Comparison of ENCODE assay signal across 8 mouse cellular contexts in the genomic region with DNA sequence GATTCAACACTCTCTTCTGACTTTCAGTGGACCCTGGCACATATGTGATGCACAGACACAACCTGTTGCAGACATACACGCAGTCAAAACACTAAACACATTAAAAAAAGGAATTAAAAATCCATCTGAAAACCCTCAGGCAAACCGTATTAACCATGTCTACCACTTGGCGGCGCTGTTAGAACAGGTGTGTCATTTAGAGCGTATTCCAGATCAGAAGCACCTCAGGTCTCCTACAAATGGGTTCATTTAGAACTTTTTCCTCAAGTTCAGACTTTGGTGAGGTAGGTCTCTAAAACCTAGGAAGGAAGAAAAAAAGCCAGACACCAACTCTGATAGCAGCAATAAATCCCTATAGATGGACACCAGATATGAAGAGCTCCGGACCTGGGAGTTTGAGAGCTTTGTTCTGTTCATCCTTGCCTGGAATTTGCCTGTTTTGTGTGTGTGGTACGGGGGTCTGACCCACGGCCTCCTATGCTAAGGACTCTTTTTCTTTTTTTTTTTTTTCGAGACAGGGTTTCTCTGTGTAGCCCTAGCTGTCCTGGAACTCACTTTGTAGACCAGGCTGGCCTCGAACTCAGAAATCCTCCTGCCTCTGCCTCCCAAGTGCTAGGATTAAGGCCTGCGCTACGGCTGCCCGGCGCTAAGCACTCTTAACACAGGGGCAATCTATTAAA. TPM values are rescaled to one million over a fixed set of nuclear protein-coding genes. Genes with fewer than 3 reads are reported as not detected.
DNase-seq lines count a peak whose midpoint lies in the region; ATAC-seq lines count a peak whose summit lies in the region.

No protein-coding gene starts in this region.

- peak; percentile 23 for ATAC-seq in forebrain, embryonic 16.5 days
- peak; percentile 21 for ATAC-seq in hindbrain, embryonic 15.5 days (ENCODE audit: low FRiP score, low read depth)
- ATAC-seq in inflammation-experienced regulatory T-cells, adult 6 months: no peak

- peak overlapping the region; percentile 40 for H3K4me3 ChIP-seq in forebrain, embryonic 16.5 days (replicated peaks; ENCODE audit: low read length)
- peak overlapping the region; percentile 55 for H3K4me3 ChIP-seq in hindbrain, embryonic 15.5 days

- WGBS in forebrain, embryonic 16.5 days: 40% methylated on average over 14 of the region's 14 CpGs
- 35% methylated on average over 14 of the region's 14 CpGs for WGBS in hindbrain, embryonic 15.5 days

- peak overlapping the region; percentile 35 for H3K9ac ChIP-seq in forebrain, embryonic 16.5 days (replicated peaks; ENCODE audit: low read depth, low read length)
- H3K9ac ChIP-seq in hindbrain, embryonic 15.5 days: peak overlapping the region; percentile 50

- peak overlapping the region; percentile 84 for H3K27ac ChIP-seq in forebrain, embryonic 16.5 days (ENCODE audit: low read length)
- H3K27ac ChIP-seq in hindbrain, embryonic 15.5 days (replicated peaks): peak overlapping the region; percentile 91

- DNase-seq in NIH3T3 (ENCODE audit: low read depth): peak; percentile 78
- DNase-seq in cerebellum, adult 11-12 months: peak; percentile 75
- peak; percentile 66 for DNase-seq in left cerebral cortex, adult 11 months (ENCODE audit: low spot score)
- DNase-seq in lung, postnatal 25 days (ENCODE audit: low spot score): peak; percentile 74
- DNase-seq in right cerebral cortex, postnatal 10 days (ENCODE audit: low spot score in 2 of 2): peak; percentile 75 to 80

- no peaks in the 10 kb centered on the region for H3K27me3 ChIP-seq in forebrain, embryonic 16.5 days (replicated peaks; ENCODE audit: control insufficient read depth, insufficient read depth, low read length)
- H3K27me3 ChIP-seq in hindbrain, embryonic 15.5 days: peaks cover 4% of the 10 kb centered on the region; the same call in 1 of the 2 replicates

- peaks cover 19% of the 10 kb centered on the region for H3K4me1 ChIP-seq in forebrain, embryonic 16.5 days (replicated peaks; ENCODE audit: control insufficient read depth, insufficient read depth, low read length)
- H3K4me1 ChIP-seq in hindbrain, embryonic 15.5 days (replicated peaks): peaks cover 35% of the 10 kb centered on the region

- no peaks in the 10 kb centered on the region for H3K36me3 ChIP-seq in forebrain, embryonic 16.5 days (ENCODE audit: control insufficient read depth, insufficient read depth)
- no peaks in the 10 kb centered on the region for H3K36me3 ChIP-seq in hindbrain, embryonic 15.5 days

- peak overlapping the region; percentile 63 for H3K4me2 ChIP-seq in forebrain, embryonic 16.5 days (ENCODE audit: low read length)
- H3K4me2 ChIP-seq in hindbrain, embryonic 15.5 days: peak overlapping the region; percentile 78

- H3K9me3 ChIP-seq in forebrain, embryonic 16.5 days (ENCODE audit: control insufficient read depth, low read length): no peaks in the 10 kb centered on the region
- H3K9me3 ChIP-seq in hindbrain, embryonic 15.5 days: no peaks in the 10 kb centered on the region

RNA-seq across cellular contexts. Expression of gene Ilf3, which starts 1.0 kb away (rescaled TPM):
- polyA plus RNA-seq in forebrain, embryonic 16.5 days (2015; fragmentation: Nextera tagmentation; extraction: Ambion mirVana): 309 and 325 TPM in 2 replicates
- polyA plus RNA-seq in hindbrain, embryonic 15.5 days (2015; fragmentation: Nextera tagmentation; extraction: Ambion mirVana): 209 and 215 TPM in 2 replicates
- 100 to 1,000 TPM in 2 of 3 experiments, 10 to 100 TPM in 1; 92.5 to 122 (median 122) TPM for polyA plus RNA-seq in inflammation-experienced regulatory T-cells, adult 6 months (2017; shearing (Covaris generic))

RNA-seq across cellular contexts. Expression of gene Qtrt1, which starts 45.0 kb away (rescaled TPM):
- 48.4 and 53.8 TPM in 2 replicates for polyA plus RNA-seq in forebrain, embryonic 16.5 days (2015; fragmentation: Nextera tagmentation; extraction: Ambion mirVana)
- 53.2 and 55.8 TPM in 2 replicates for polyA plus RNA-seq in hindbrain, embryonic 15.5 days (2015; fragmentation: Nextera tagmentation; extraction: Ambion mirVana)
- 10 to 100 TPM; 26.2 to 49.8 (median 39.8) TPM for polyA plus RNA-seq in inflammation-experienced regulatory T-cells, adult 6 months (2017; shearing (Covaris generic))

RNA-seq across cellular contexts. Expression of gene Slc44a2, which starts 46.2 kb away (rescaled TPM):
- polyA plus RNA-seq in forebrain, embryonic 16.5 days (2015; fragmentation: Nextera tagmentation; extraction: Ambion mirVana): 86.2 and 88.7 TPM in 2 replicates
- 64.5 and 73.4 TPM in 2 replicates for polyA plus RNA-seq in hindbrain, embryonic 15.5 days (2015; fragmentation: Nextera tagmentation; extraction: Ambion mirVana)
- 100 to 1,000 TPM; 125 to 263 (median 241) TPM for polyA plus RNA-seq in inflammation-experienced regulatory T-cells, adult 6 months (2017; shearing (Covaris generic))

RNA-seq across cellular contexts. Expression of gene Ap1m2, which starts 54.5 kb away (rescaled TPM):
- 1.8 and 2.9 TPM in 2 replicates for polyA plus RNA-seq in forebrain, embryonic 16.5 days (2015; fragmentation: Nextera tagmentation; extraction: Ambion mirVana)
- polyA plus RNA-seq in hindbrain, embryonic 15.5 days (2015; fragmentation: Nextera tagmentation; extraction: Ambion mirVana): 2.7 and 3.1 TPM in 2 replicates
- polyA plus RNA-seq in inflammation-experienced regulatory T-cells, adult 6 months (2017; shearing (Covaris generic)): 1 to 10 TPM in 1 of 3 experiments, under 1 TPM in 2; 0.36 to 1.0 (median 0.42) TPM

RNA-seq across cellular contexts. Expression of gene Dnm2, which starts 58.0 kb away (rescaled TPM):
- polyA plus RNA-seq in forebrain, embryonic 16.5 days (2015; fragmentation: Nextera tagmentation; extraction: Ambion mirVana): 76.1 and 82.5 TPM in 2 replicates
- 65.0 and 73.1 TPM in 2 replicates for polyA plus RNA-seq in hindbrain, embryonic 15.5 days (2015; fragmentation: Nextera tagmentation; extraction: Ambion mirVana)
- polyA plus RNA-seq in inflammation-experienced regulatory T-cells, adult 6 months (2017; shearing (Covaris generic)): 100 to 1,000 TPM in 1 of 3 experiments, 10 to 100 TPM in 2; 85.4 to 117 (median 97.6) TPM
